Mouse (Mus musculus) intestine, embryonic 16.5 days (tissue): ENCODE data around the gene Prn. TPM values are rescaled to one million over a fixed set of nuclear protein-coding genes. Genes with fewer than 3 reads are reported as not detected.

Experiments
- ATAC-seq: fragments of 200-750 bp; cut with Nextera tagmentation; 2 replicates; pipeline ENCODE4 v1.8.0; 2017; ENCODE audit warnings: moderate TSS enrichment, moderate library complexity
- H3K27ac ChIP-seq: fragments of 300-500 bp; sonication (generic); 2 replicates; pipeline ENCODE4 v1.5.1; 2014; ENCODE audit warnings: mild to moderate bottlenecking, low read length
- H3K27me3 ChIP-seq: fragments of 300-500 bp; sonication (generic); replicated peaks from 2 replicates; pipeline ENCODE4 v1.6.1; 2014; ENCODE audit warnings: low read length, control low read depth, mixed read lengths; ENCODE audit not compliant: control insufficient read depth, insufficient read depth
- H3K36me3 ChIP-seq: fragments of 300-500 bp; sonication (generic); 2 replicates; pipeline ENCODE4 v1.6.1; 2014; ENCODE audit warnings: low read length, control low read depth; ENCODE audit not compliant: control insufficient read depth, insufficient read depth
- H3K4me1 ChIP-seq: fragments of 300-500 bp; sonication (generic); 2 replicates; pipeline ENCODE4 v1.6.1; 2014; ENCODE audit warnings: low read length, control low read depth, mixed read lengths; ENCODE audit not compliant: control insufficient read depth, insufficient read depth
- H3K4me2 ChIP-seq: fragments of 300-500 bp; sonication (generic); 2 replicates; pipeline ENCODE4 v1.6.1; 2014; ENCODE audit warnings: low read depth, low read length, control low read depth
- H3K4me3 ChIP-seq: fragments of 300-500 bp; sonication (generic); 2 replicates; pipeline ENCODE4 v1.5.1; 2014; ENCODE audit warnings: mild to moderate bottlenecking, low read length
- H3K9ac ChIP-seq: fragments of 300-500 bp; sonication (generic); 2 replicates; pipeline ENCODE4 v1.6.1; 2014; ENCODE audit warnings: low read depth, low read length
- H3K9me3 ChIP-seq: fragments of 300-500 bp; sonication (generic); 2 replicates; pipeline ENCODE4 v1.6.1; 2016; ENCODE audit warnings: low read length, control low read depth; ENCODE audit not compliant: control insufficient read depth
- WGBS: fragments of 180-500 bp; shearing (Covaris S2); extraction: QIAGEN DNeasy Blood & Tissue Kit; methylation state at CpG from one replicate; pipeline ENCODE4 v1.1.7; 2014; 5-methylcytosine and 5-hydroxymethylcytosine counted together
- polyA plus RNA-seq: library from polyadenylated mRNA; unstranded; fragments of >200 nt; fragmentation: Nextera tagmentation; extraction: Ambion mirVana; gene quantifications from 2 replicates; pipeline ENCODE4 v1.2.1, GENCODE M21; 2015

Gene Prn
- polyA plus RNA-seq, 1 experiment from 2014 or later: not detected

GRCm38 (mm10) chr2:131971098-131971497 lies 61.3 kb downstream of the Prn start:
- H3K9me3 ChIP-seq: no peaks in the 10 kb centered on the region
- no peak overlapping the region for H3K4me2 ChIP-seq
- no peak overlapping the region for H3K4me3 ChIP-seq
- no peak for ATAC-seq
- H3K36me3 ChIP-seq: no peaks in the 10 kb centered on the region
- H3K9ac ChIP-seq: no peak overlapping the region
- no peaks in the 10 kb centered on the region for H3K4me1 ChIP-seq
- no peak overlapping the region for H3K27ac ChIP-seq
- H3K27me3 ChIP-seq: no peaks in the 10 kb centered on the region
- 75% methylated on average over 4 of the region's 4 CpGs for WGBS

DNA sequence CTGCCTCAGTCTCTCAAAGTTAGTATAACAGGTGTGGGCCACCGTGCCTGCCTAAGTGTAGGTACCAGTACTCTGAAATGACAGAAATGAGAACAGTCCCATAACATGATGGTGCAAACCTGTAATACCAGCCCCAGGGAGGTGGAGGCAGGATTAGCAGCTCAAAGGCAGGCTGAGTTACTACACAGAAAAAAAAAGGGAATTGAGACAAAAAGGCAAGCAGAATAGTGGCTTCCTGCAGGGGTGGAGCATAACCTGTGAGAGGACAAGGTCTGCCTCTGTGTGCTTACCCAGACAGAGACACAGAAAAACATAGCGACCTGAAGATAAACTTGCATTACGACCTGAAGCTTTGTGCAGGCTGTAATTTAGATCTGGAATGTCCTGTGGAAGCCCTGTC lies 66.9 kb downstream of the Prn start:
- no peak for ATAC-seq
- no peak overlapping the region for H3K4me2 ChIP-seq

DNA sequence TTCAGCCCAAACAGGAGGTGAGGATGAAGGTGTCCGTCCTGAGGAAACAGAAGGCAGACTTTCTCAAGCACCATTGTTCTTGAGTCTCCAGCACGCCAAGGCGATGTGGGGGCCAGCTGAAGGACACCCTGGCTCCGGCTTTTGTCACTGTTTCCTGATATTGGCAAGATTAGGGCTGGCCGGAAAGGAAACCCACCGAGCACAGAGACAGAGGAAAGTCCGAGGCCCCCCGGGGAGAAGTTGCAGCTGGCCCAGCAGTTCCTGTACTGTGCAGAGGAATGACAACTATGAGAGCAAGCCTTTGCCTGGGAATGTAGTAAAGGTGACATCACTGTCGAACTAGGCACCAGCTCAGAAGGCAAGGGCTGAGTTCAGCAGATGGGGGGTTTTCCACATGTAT lies 71.1 kb downstream of the Prn start:
- peak; percentile 73 for ATAC-seq
- 37% methylated on average over 9 of the region's 9 CpGs for WGBS

More for the DNA sequence above, 66.9 kb downstream of the Prn start:
- no peaks in the 10 kb centered on the region for H3K9me3 ChIP-seq
- H3K4me3 ChIP-seq: no peak overlapping the region
- no peaks in the 10 kb centered on the region for H3K36me3 ChIP-seq
- H3K27me3 ChIP-seq: no peaks in the 10 kb centered on the region
- 57% methylated on average over 3 of the region's 3 CpGs for WGBS
- H3K4me1 ChIP-seq: no peaks in the 10 kb centered on the region
- H3K9ac ChIP-seq: no peak overlapping the region
- no peak overlapping the region for H3K27ac ChIP-seq

DNA sequence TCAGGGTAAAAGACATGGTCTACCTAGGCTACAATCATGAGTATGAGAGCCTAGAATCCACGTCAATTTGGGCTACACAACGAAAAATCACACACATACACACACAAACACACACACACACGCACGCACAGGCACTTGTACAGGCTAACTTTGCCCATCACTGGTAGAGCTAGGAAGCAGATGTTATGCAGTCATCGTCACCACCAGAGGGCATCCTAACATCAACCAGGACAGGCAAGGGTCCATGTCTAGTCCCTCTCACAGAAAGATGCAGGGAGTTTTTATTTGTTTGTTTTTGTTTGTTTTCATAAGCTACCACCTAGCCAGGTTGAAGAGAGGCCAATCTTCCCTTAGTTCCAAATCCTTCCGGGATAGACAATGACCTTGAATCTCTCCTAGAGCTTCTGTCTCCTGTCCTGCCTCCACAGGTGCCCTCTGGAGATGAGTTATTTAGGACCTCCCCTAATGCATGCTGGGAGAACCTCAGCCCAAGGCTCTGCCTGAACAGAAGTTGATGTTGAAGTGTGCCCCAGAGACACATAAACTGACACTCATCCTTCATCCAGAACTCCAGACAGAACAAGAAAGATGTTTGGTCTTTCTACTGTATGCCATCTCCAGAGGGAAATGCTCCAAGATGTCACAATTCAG lies 72.9 kb downstream of the Prn start:
- Histone ChIP-seq H3K4me3 (no peak overlapping the region), H3K27ac (no peak overlapping the region), H3K36me3 (no peaks in the 10 kb centered on the region), H3K9ac (no peak overlapping the region), H3K4me1 (no peaks in the 10 kb centered on the region), H3K9me3 (no peaks in the 10 kb centered on the region), H3K4me2 (no peak overlapping the region), H3K27me3 (no peaks in the 10 kb centered on the region)
- peak; percentile 68 for ATAC-seq
- 12% methylated on average over 6 of the region's 6 CpGs for WGBS

More for the DNA sequence above, 71.1 kb downstream of the Prn start:
- H3K4me2 ChIP-seq: no peak overlapping the region
- H3K27me3 ChIP-seq: no peaks in the 10 kb centered on the region
- H3K4me1 ChIP-seq: no peaks in the 10 kb centered on the region
- no peaks in the 10 kb centered on the region for H3K36me3 ChIP-seq
- peak overlapping the region; percentile 11; the same call in 1 of the 2 replicates for H3K9ac ChIP-seq
- no peak overlapping the region for H3K4me3 ChIP-seq
- no peaks in the 10 kb centered on the region for H3K9me3 ChIP-seq
- H3K27ac ChIP-seq: peak overlapping the region; percentile 25; the same call in 1 of the 2 replicates

GRCm38 (mm10) chr2:131987950-131988349 lies 78.2 kb downstream of the Prn start:
- Histone ChIP-seq H3K4me1 (no peaks in the 10 kb centered on the region), H3K36me3 (no peaks in the 10 kb centered on the region), H3K27ac (no peak overlapping the region), H3K9ac (no peak overlapping the region), H3K4me3 (no peak overlapping the region), H3K27me3 (no peaks in the 10 kb centered on the region), H3K4me2 (no peak overlapping the region), H3K9me3 (no peaks in the 10 kb centered on the region)
- 47% methylated on average over 3 of the region's 3 CpGs for WGBS
- no peak for ATAC-seq

GRCm38 (mm10) chr2:131988550-131988949 lies 78.8 kb downstream of the Prn start:
- ATAC-seq: no peak
- Histone ChIP-seq H3K9me3 (no peaks in the 10 kb centered on the region), H3K27ac (no peak overlapping the region), H3K27me3 (no peaks in the 10 kb centered on the region), H3K9ac (no peak overlapping the region), H3K4me3 (no peak overlapping the region), H3K36me3 (no peaks in the 10 kb centered on the region), H3K4me2 (no peak overlapping the region), H3K4me1 (no peaks in the 10 kb centered on the region)
- 68% methylated on average over 2 of the region's 2 CpGs for WGBS

- Histone ChIP-seq H3K36me3 (0 out of 2 replicates have a peak, but pooled peaks cover 6% of the 10 kb centered on the region), H3K4me2 (no peak overlapping the region), H3K27me3 (no peaks in the 10 kb centered on the region), H3K9ac (no peak overlapping the region), H3K4me3 (no peak overlapping the region), H3K4me1 (no peaks in the 10 kb centered on the region), H3K27ac (no peak overlapping the region), H3K9me3 (no peaks in the 10 kb centered on the region)
- no peak for ATAC-seq
- WGBS: 78% methylated on average over 2 of the region's 2 CpGs
Measured at GRCm38 (mm10) chr2:131992487-131992886, 82.7 kb downstream of the Prn start.

DNA sequence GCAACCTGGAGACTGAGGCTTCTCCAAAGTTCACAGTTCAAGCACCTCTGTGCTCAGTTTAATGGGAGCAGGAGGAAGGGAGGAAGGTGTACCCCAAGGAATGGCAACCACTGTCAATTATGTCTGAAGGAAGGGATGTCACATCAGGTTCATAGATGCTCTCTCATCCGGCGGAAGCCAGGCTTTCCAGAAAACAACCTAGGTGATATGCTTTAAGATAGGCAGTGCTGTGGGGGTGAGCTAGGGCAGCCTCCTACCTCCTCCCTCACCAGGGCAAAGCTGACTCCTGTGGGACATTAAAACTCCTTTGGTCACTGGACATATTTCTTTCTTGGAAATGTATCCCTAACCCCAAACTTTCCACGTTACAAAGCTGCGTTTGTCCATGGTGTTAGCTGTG lies 83.4 kb downstream of the Prn start:
- no peaks in the 10 kb centered on the region for H3K27me3 ChIP-seq
- no peak for ATAC-seq
- no peaks in the 10 kb centered on the region for H3K9me3 ChIP-seq
- 79% methylated on average over 4 of the region's 4 CpGs for WGBS
- H3K4me1 ChIP-seq: no peaks in the 10 kb centered on the region
- H3K27ac ChIP-seq: no peak overlapping the region
- H3K4me3 ChIP-seq: no peak overlapping the region
- no peak overlapping the region for H3K4me2 ChIP-seq
- H3K36me3 ChIP-seq: 0 out of 2 replicates have a peak, but pooled peaks cover 6% of the 10 kb centered on the region
- H3K9ac ChIP-seq: no peak overlapping the region

GRCm38 (mm10) chr2:131993563-131994088 lies 83.9 kb downstream of the Prn start:
- H3K9me3 ChIP-seq: no peaks in the 10 kb centered on the region
- no peak overlapping the region for H3K4me2 ChIP-seq
- no peaks in the 10 kb centered on the region for H3K27me3 ChIP-seq
- H3K36me3 ChIP-seq: 0 out of 2 replicates have a peak, but pooled peaks cover 6% of the 10 kb centered on the region
- H3K9ac ChIP-seq: no peak overlapping the region
- ATAC-seq: no peak
- WGBS: 34% methylated on average over 14 of the region's 14 CpGs
- no peak overlapping the region for H3K4me3 ChIP-seq
- no peaks in the 10 kb centered on the region for H3K4me1 ChIP-seq
- H3K27ac ChIP-seq: no peak overlapping the region
